Mouse (Mus musculus) hindlimb bud, embryonic 11.5 days (tissue): ENCODE data around the gene Slc23a4.

Source experiments
- DNase-seq: peaks from one replicate; pipeline ENCODE4 v3.0.0-alpha.2; 2012; ENCODE audit warnings: low read depth, low spot score; ENCODE audit errors: extremely low spot score

The Slc23a4 gene

GRCm38 (mm10) chr6:34959131-34959530 lies 29.1 kb downstream of the Slc23a4 start:
- DNase-seq: no peak

DNA sequence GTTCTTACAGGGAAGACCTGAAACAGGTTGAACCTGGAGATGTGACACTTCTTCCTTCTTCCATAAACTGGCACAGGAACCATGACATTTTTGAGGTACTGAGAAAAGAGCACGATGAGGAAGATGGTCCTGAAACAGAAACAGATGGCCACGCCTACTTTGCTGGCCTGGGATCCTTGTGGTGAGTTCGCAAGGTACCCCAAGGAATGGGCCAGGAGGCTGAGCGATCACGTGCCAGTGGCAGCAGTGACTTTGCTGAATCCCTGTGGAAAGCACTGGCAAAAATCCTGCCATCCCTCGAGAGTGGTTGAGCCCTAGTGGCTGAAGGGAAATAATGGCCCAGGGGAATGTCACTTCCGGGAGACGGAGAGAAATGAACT lies 32.4 kb downstream of the Slc23a4 start:
- DNase-seq: no peak

DNA sequence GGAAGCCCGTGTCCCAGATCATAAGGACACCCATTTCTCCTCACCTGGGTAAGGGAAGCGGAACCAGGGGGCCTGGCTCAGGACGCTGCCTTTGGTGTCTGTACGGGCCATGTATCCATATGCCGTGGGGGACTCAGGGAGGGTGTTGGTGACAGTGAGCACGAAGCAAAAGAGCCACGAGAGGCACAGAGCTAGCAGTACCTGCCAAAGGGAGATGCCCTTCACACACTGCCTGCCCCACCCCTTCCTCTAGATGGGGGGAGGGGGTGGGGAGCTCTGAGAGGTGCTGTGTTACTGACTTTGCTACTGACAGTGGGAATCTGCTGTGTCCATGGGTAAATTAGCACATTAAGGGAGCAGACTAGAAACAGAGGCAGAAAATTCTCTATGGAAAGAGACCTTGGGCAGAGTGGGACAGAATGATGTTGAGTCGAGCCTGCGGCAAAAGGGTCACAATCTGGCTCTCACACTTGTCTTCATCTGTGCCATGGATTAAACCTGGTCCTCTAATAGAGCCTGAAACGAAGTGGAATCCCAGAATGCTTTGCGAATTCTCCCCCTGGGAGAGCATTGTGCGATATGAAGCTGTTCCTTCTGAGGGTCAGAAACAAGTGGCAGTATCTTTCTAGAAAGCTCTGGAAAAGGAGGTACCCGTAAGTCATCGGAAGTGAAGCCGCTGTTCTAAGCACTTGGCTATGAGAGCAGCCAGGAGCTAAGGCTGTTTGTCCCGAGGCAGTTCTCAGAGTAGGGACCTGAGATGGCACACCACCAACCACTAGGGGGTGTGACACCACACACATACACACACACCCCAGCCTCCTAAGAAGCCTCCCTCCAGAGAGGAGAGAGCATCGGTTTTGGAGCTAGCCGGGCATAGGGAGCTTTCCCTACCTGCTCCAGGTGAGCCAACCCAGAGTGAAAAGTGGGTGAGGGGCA lies 33.0 kb downstream of the Slc23a4 start:
- DNase-seq: no peak

GRCm38 (mm10) chr6:34951956-34952667 lies 36.1 kb downstream of the Slc23a4 start:
- no peak for DNase-seq

DNA sequence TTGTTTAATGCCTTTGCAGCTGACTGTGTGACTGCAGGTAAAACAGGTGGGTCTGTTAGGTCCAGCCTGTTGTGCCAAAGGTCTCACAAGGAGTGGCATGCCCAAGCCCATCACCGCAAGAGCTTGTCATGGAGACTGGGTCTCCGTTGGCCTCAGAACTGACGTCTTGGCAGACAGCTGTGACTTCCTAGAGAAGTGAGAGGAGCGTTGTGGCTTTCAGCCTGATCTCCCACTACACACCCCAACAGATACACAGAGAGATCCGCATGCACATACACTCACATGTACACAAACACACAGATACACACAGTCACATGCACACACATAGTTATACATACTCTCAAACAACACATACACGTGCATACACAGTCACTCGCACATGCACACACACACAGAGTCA lies 36.7 kb downstream of the Slc23a4 start:
- no peak for DNase-seq

DNA sequence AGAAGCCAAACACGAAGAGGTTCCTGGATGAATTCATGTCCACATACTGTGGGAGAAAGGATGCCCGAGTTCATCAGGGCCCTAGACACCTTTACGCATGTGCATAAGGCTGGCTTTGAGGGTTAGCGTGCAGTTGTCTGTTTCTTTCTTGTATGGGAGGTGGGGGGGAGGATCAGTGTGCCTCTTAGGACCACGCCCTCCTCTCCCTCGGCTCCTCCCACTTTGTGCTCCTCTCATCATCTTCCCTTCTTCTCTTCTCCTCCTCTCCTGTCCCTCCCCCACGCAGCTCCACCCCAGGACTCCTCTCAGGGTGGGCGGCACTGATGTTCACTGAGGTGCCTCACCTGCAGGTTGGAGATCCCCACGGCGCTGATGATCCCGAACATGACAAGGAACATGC lies 39.7 kb downstream of the Slc23a4 start:
- DNase-seq: no peak

DNA sequence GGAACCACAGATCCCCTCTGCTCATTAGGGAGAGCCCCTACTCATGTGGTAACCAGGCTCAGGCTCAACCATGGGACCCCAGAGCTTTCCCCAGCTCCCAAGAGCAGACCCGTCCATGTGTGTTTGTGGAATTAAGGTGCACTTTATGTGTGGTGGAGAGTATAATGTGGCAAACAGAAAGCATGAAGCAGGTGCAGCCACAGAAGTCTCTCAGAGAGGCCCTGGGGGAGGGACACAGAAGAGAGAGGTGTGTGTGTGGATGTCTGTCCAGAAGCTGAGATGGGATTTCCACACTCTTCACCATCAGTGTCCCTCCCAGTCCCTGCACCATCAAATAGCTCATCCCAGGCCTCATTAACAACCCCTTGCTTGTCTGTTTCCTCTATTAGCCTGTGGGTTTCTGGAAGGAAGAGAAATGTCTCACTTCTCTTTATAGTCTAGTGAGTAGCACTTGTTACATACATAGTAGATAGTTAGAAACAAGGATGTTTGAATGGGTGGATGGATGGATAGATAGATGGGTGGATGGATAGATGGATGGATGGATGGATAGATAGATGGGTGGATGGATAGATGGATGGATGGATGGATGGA lies 41.6 kb downstream of the Slc23a4 start:
- no peak for DNase-seq

- DNase-seq: no peak
Observed at GRCm38 (mm10) chr6:34943499-34943898, 44.7 kb downstream of the Slc23a4 start.

- no peak for DNase-seq
Observed at GRCm38 (mm10) chr6:34942446-34942845, 45.8 kb downstream of the Slc23a4 start.

DNA sequence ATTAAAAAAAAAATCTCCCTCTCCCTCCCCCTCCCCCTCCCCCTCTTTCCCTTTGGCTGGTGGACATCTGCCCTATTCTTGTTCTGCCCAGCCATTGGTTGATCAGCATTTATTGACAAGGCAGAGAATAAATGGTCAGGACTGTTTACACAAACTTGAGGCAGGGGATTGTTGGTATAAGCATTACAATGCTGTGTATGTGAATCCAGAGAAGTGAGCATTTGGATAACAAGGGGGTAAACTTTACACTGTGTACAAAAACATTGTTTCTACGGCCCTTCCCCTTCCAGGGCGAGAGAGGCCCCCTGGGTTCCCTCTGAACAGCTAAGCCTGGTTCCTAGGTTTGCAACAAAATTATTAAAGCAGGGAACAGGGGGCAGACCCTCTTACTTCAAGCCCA lies 46.7 kb downstream of the Slc23a4 start:
- no peak for DNase-seq

DNA sequence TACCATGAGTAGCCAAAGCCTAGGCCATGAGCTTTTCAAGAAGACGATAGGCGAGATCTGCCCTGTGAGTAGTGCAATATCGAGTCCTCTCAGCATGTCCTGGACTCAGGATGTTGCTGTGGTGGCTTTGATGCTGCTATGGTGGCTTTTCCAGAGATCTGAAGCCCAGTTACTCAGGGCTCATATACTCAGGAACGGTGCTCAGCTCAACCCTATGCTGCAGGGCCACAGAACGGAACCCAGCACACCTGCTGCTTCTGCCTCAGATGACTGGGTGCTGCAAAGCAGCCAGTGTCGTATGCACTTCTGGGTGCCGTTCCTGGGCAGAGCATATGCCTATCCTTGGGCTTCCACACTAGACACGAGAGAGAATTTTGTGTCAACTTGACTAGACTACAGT lies 48.8 kb downstream of the Slc23a4 start:
- no peak for DNase-seq

DNA sequence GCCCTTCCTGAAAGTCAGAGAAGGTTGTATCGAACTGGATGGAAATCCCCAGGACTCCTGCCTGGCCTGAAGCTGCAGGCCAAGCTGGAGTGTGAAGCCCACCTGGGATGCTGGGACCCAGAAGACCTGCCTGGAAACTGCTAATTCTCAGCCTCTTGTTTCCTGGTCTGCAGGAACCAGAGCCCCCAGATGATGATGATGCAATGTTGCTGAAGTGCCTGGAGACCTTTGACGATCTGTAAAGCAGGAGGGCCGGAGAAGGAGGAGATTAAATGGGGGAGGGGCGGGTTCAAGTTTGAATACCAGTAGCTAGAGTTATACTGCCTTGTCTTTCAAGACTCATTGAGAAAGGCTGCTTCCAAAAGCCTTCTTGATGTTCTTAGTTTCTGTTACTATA lies 49.3 kb downstream of the Slc23a4 start:
- no peak for DNase-seq

- no peak for DNase-seq
Observed at GRCm38 (mm10) chr6:34938280-34938928, 49.8 kb downstream of the Slc23a4 start.

- no peak for DNase-seq
Observed at GRCm38 (mm10) chr6:34936743-34937142, 51.5 kb downstream of the Slc23a4 start.

GRCm38 (mm10) chr6:34932633-34933032 lies 55.6 kb downstream of the Slc23a4 start:
- DNase-seq: no peak

GRCm38 (mm10) chr6:34927594-34927993 lies 60.6 kb downstream of the Slc23a4 start:
- DNase-seq: no peak

- peak; percentile 47 for DNase-seq
Observed at GRCm38 (mm10) chr6:34927156-34927555, 61.0 kb downstream of the Slc23a4 start.

DNA sequence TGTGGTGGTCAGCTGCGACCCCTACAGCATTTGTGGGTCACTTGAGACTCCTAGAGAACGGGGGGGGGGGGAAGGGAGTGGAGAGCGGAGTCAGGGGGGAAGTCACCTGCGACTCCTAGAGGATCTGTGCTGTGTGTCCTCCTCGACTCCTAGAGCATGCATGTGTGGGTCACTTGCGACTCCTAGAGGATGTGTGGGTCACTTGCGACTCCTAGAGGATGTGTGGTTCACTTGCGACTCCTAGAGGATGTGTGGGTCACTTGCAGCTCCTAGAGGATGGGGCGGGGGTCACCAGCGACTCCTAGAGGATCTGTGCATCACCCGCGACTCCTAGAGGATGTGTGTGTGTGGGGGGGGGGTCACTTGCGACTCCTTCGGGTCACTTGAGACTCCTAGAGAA lies 66.3 kb downstream of the Slc23a4 start:
- no peak for DNase-seq

DNA sequence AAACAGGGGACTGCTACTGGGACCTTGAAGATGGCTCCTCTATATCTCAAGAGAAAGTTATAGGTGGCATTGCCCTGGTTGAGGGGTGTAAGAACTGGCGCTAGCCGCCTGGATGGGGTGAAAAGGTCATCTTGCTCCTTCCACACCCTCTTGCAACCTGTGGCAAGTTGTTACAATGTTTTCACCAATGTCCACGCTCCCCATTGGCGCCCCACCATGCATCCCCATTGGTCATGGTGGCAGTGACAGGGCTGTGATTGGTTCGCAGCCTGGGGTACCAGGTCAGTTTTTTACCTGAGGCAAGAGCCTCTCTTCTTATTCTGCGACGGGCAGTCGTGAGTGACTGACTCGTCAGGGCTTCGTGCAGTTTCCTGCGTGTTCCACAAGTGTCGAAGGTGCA lies 67.6 kb downstream of the Slc23a4 start:
- DNase-seq: no peak

DNA sequence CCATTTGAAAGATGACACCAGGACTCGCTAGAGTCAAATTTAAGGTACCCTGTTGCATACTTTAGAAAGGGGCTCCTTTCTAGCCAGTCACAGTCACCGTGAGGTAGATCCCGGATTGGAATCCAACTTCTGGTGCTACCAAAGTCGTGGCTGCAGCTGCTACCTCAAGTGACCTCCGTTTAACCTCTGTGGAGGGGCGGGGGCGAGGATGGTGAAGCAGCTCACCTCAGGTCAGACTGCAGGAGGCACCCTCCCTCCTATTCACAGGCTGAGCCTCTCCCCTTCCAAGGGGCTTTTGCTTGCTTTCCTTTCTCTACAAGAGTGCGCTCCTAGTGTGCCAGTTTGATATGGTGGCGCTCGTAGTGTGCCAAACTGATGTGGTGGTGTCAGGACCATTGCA lies 68.2 kb downstream of the Slc23a4 start, which contains the start of gene Stra8:
Gene Stra8 (plus strand): TSS at position 208 of the 400 bp plus-strand sequence.
- no peak for DNase-seq

GRCm38 (mm10) chr6:34919146-34919545 lies 69.1 kb downstream of the Slc23a4 start:
- no peak for DNase-seq
